Mouse (Mus musculus) T-helper 2 cell (primary cell): ENCODE measurements around the gene Otx1.

Experiments
- in situ Hi-C: fragments of 300-600 bp; cut with MboI, MseI; formaldehyde crosslinking; loops from one replicate; pipeline ENCODE4 v1.15.1; 2025; ENCODE audit warnings: high pct_unique_total_duplicates

Otx1 gene

DNA sequence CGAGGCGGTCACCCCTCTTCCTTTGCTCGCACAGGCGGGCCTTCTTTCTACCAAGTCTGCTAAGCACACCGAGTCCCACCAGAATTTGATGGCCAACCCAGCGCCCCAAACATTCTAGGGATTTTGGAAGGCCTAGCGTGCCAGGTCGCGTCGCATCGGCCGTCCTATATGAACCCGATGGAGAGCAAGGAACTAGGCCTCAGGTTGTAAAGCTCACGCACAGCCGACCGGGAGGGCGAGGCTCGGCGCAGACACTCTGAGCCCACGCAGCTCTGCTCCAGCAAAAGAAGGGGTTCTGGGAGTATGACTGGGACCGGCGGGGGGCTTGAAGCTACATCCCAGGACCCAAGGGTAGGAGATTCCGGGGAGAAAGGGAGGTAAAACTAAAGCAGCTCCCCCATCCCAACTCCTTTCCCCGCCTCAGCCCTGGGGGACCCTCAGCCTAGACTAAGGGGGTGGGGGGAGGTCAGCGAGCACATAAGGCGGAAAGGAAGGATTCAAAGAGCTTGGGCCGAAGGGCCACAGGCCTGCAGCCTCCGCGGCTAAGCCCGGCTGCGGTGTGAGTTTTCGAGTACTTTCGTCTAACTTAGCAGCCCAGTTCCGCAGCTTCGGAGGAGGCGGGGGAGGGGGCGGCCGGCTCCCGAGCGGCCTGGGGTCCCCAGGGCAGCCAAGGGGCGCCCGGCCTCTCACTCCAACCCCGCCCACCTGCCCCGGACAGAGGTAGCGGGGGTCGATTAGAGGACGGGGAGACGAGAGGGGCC is 2.2 kb downstream of the Otx1 start:
- in situ Hi-C loops, result loop anchor here (25.0 kb wide), 1 partner anchor 612 kb away; no protein-coding TSS in a partner anchor

GRCm38 (mm10) chr11:21999396-22000315 is 3.0 kb downstream of the Otx1 start:
- in situ Hi-C loops, result loop anchor here (25.0 kb wide), 1 partner anchor 613 kb away; no protein-coding TSS in a partner anchor

DNA sequence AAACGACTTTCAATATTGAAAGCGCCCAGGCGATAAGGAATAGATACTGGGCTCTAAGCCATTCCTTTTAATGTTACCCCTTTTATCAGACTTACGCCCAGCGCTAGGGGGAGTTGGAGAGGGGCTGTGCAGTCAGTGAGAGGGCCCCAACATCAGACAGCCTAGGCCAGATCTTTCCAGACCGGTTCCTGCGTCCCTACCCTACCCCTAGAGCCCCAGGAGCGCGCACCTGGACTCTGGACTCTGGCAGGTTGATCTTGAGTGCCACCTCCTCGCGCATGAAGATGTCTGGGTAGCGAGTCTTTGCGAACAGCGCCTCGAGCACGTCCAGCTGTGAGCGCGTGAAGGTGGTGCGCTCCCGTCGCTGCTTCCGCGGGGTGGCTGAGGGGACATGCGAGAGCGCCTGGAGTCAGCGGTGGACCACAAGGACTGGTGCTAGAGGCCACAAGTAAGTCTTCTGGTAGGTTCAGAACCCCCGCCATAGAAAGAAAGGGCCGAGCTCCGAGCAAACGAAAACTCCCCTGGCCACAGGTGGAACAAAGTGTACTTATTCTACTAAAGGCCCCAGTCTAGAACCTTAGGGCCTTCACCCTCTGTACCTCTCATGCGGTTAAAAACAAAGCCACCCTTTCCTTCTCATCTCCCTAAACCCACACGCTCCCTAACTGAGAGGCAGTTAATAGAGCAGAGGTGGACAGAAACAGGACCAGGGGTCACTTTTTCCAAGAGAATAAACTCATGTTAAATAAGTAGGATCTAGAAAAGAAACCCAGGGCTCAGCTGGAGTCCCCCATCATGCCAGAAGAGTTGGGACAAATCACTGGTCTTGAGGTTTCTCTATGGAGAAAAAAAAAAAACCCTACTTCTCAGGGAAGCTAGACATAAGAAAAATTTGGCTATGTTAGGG is 4.3 kb downstream of the Otx1 start:
- in situ Hi-C loops, result no loop called here

GRCm38 (mm10) chr11:21997561-21998140 is 5.0 kb downstream of the Otx1 start:
- in situ Hi-C loops, result no loop called here

DNA sequence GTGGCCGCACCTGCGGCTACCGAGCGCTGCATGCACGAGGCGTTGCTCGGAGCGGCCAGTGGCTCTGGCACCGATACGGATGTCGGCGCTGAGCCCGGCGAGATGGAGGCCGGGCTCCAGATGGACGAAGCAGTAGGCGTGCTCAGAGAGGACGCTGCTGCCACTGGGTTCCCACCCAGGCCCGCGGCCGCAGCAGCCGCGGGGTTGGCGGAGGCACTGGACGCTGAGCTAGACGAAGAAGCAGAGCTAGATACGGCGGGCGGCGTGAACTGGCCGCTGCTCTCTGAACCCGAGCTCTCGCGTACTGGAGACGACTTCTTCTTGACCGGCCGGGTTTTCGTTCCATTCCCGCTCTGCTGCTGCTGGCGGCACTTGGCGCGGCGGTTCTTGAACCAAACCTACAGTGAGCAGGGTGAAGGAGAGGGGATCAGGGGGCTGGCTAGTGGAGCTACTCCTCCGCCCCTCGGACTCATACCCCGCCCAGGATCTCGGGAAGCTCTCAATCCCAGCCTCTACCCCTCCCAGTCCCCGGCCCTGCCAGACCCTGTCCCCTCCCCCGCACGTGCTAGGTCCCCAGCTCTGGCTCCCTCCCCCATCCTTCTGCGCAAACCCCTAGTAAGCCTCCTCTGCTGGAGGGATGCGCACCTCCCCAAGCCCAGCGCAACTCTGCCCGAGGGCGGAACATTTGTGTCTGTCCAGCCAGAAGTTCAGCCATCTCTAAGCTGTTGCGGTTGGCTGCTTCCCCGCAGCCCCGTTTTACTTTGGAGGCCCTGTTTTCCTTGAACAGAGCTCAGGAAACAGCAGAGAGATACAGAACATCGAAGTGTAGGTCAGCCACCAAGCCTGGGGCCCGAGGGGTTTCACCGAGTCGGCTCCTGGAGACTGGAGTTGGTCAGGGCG is 5.8 kb downstream of the Otx1 start:
- in situ Hi-C loops, result no loop called here

DNA sequence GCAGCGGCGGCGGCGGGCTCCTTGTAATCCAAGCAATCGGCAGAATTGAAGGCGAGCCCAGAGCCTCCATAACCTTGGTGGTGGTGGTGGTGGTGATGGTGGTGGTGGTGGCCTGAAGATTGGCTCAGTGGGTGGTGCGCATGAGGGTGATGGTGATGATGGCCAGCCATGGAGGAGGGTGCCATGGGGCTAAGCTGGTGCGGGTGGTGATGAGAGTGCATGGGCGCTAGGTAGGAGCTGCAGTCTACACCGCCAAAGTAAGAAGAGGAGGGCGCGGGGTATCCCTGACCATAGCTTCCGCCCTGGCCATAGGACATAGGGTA is 6.4 kb downstream of the Otx1 start:
- in situ Hi-C loops, result no loop called here

- in situ Hi-C loops, result no loop called here
Measured at GRCm38 (mm10) chr11:21995534-21996324, 7.0 kb downstream of the Otx1 start.

- in situ Hi-C loops, result no loop called here
Measured at GRCm38 (mm10) chr11:21994377-21995370, 8.0 kb downstream of the Otx1 start.

DNA sequence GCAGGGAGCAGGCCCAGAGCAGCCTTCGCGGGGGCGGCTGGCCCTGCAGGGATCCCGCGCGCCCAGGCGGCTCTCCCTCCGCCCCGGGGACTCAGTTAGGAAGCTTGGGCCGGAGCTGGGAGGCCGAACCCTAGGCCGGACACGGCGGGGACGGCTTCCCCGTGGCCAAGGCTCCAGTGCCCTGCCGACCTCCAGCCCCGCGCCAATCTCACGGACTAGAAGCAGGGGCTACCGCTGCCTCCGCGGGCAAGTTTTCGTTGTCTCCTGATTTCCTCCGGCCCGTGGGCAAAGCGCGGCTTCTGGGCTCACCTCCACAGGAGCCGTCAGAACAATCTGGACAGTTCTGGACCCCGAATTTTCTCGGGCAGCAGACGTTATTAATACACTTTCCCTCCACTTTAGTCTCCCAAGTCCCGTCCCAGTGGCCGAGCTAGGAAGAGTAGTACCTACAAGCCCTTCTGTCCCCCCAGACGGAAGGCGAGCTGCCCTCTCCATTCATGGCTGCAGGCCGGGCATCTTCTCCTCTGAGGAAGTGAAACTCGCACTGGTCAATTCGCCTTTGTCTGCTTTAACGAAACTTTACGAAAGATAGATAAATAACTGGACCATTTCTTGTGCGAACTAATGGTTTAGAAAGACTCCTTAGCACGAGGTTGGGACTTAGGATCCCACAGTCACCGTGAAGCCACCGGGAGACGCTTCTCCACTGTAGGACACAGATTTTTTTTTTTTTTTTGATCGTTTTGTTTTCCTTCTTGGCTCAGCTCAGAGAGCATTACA is 8.9 kb downstream of the Otx1 start:
- in situ Hi-C loops, result no loop called here

DNA sequence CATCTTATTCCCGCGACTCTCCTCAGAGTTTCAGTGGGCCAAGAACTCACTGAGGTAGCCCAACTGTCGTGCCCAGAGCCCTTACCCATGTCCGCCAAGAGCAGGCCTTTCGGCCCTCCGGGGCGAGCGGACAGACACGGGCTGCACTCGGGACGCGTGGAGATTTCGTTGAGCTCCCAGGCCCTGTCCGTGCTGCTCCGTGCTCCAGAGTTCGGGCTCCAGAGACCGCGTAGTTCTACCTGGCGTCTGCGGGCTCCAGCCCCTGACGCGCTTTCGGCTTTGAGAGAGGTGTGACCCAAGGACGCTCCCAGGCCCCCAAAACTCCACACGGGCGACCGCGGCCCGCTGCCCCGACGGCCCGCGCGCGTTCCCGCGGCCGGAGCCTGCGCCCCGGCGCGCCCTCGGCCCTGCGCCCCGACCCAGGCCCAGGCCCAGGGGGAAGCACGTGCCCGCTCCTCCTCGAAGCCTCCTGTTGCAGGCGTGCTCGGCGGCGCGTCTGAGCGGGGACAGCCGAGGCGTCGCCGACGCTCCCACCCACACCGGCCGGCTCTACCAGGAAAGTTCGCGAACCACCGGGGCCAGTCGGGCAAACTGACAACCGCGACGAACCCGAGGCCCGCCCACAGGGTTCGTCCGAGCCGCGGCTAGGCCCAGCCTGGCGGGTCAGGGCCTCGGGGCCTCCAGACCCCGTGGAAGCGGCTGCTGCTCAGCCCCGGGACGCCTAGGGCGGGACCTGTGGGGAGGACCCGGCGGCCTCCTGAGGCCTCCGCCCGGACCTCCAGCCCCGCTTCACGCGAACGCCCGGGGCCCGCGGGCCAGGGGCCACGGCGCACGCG is 9.7 kb downstream of the Otx1 start:
- in situ Hi-C loops, result no loop called here

DNA sequence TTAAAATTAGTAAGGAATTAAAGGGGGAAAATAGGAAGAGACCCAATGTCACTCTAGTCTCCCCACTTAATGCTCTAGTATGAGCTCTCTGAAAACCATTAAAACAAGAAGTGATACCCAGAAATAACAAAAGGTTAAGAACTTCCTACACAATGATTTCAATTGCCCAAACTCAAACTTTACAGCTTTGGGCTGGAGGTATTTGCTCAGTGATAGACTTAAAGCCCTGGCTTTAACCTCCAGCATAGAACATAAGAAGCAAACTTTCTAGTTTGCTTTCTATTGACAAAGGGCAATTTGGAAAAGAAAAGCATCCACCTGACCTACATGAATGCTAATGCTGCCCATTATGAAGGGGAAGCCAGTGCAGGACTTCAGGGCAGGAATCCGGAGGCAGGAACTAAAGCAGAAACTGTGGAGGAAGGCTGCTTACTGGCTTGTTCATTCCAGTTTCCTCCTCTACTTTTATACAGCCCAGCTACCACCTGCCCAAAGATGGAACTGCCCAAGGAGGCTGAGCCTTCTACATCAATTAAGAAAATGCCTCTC is 14.2 kb downstream of the Otx1 start:
- in situ Hi-C loops, result no loop called here

DNA sequence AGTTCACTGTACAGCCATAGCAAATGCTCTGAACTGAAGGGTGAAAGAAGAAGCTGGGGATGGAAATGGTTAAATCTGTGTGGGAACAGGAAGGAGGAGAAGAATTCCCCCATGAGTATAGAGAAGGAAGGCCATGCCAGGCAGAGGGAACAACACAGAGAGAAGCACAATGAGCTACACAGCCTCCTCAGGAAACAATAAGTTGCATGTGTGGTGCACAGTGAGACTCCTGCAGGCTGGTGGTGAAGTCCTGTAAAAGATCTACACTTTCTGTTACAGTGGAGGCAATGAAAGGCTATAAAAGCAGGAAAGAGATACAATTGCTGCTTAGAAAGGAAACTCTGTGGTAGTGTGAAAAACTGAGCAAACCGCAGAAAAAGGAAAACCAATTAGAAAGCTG is 17.6 kb downstream of the Otx1 start:
- in situ Hi-C loops, result no loop called here

DNA sequence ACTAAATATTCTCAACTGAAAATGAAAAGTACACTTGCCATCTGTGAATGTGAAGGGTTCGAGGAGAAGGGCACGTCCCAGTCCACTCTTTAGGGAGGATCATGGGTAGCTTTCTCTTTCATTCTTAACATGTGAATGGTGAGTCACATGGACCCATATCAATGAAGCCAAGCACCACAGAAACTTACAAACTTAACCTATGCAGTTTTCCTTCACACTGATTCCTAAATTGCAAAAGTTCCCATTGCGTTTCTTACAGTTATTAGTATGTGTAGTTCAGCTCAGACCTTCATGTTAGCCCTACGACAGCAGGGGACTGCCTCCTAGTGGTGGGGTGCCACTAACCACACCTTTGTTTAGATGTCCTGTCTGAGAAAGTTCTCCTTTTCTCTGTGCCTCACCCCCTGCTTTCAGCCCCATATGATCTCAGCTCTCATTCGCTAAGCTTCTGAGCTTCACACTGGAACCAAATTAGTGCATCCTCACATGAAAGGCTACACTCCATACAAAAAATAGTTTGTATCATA is 28.6 kb downstream of the Otx1 start:
- in situ Hi-C loops, result loop anchor here (10.0 kb wide), 1 partner anchor 839 kb away; no protein-coding TSS in a partner anchor

DNA sequence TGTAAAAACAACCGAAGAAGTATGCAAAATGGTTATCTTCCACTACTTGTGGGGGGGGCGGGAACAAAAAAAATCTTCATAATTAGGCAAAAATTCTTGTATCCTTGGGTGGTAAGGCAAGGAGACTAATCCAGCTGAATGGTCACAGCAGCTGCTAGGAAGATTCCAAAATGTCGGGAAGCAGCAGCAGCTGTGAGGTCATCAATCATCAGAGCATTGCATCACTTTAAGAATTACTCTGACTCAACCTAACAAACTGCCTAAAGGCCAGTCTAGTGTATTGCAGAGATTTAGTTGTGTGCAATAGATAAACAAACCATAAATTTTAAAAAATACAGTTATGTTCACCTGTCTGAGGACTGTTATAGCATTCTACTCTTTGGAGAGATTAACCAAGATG is 29.1 kb downstream of the Otx1 start:
- in situ Hi-C loops, result loop anchor here (10.0 kb wide), 1 partner anchor 839 kb away; no protein-coding TSS in a partner anchor

DNA sequence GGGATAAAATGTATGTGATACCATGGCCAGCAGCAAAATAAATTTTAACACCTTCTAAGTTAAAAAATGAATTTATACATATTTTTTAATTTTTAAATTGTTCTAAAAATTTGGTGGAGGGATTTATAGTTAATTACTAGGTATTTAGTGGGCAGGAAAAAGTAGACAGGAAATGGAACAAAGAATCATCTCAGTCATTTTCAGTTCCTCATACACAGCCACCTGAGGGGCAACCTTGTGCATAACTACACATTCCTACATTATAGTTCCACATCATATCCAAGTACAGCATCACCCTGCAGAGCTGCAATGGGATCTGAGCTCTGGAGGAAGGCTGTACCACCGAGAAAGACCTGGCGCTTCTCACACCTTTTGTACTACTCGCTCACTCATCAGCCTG is 33.8 kb downstream of the Otx1 start:
- in situ Hi-C loops, result no loop called here

- in situ Hi-C loops, result no loop called here
Measured at GRCm38 (mm10) chr11:21955167-21955566, 47.5 kb downstream of the Otx1 start.
